Mouse (Mus musculus) bone marrow macrophage, adult 2 months (primary cell): Measurements from ENCODE around the gene Lum.

Experiments
- CTCF ChIP-seq: IDR thresholded peaks from 2 replicates; pipeline ENCODE4 v1.5.1; 2012; ENCODE audit warnings: low read depth, mild to moderate bottlenecking, low read length, moderate library complexity
- POLR2A ChIP-seq: IDR thresholded peaks from 2 replicates; pipeline ENCODE4 v1.6.1; 2012; ENCODE audit warnings: mild to moderate bottlenecking, low read depth, low read length, borderline replicate concordance

GRCm38 (mm10) chr10:97591685-97592084, 26.8 kb downstream of the Lum start:
- no peak for TF ChIP-seq CTCF
- no peak for TF ChIP-seq POLR2A
